Comparison of ENCODE assay signal across 31 mouse cellular contexts in the genomic region with DNA sequence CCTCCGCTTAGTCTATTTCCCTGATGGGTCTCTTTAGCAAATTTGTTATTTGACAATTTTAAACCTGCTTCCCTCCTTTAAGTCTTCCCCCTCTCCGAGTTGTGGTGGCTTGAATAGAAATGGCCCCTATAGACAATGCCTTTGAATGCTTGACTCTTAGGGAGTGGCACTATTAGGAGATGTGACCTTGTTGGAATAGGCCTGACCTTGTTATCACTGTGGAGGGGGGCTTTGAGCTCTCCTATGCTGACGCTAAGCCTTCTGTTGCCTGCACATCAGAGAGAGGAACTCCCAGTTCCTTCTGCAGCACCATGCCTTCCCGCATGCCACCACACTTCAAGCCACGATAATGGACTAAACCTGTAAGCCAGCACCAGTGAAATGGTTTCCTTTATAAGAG. TPM values are rescaled to one million over a fixed set of nuclear protein-coding genes. Genes with fewer than 3 reads are reported as not detected.
"Had no signal": no experiment of that assay in that cellular context is flagged by ENCODE, and none has a peak within 500 bp of the region (broad histone marks: within the 10 kb centered on the region; RNA-seq: fewer than 3 reads in every experiment).

No protein-coding gene starts in this region.

- H3K9me3 ChIP-seq: embryonic facial prominence, embryonic 10.5 days; embryonic facial prominence, embryonic 12.5 days; embryonic facial prominence, embryonic 13.5 days; embryonic facial prominence, embryonic 15.5 days; forebrain, embryonic 10.5 days; forebrain, embryonic 12.5 days; forebrain, embryonic 13.5 days; forebrain, embryonic 15.5 days; heart, embryonic 10.5 days had no signal

- H3K9ac ChIP-seq: embryonic facial prominence, embryonic 12.5 days; embryonic facial prominence, embryonic 13.5 days; embryonic facial prominence, embryonic 15.5 days; forebrain, embryonic 12.5 days; forebrain, embryonic 13.5 days; forebrain, embryonic 15.5 days; forebrain, postnatal 0 days had no signal

- H3K36me3 ChIP-seq: embryonic facial prominence, embryonic 10.5 days; embryonic facial prominence, embryonic 12.5 days; embryonic facial prominence, embryonic 13.5 days; embryonic facial prominence, embryonic 15.5 days; forebrain, embryonic 10.5 days; forebrain, embryonic 12.5 days; forebrain, embryonic 15.5 days; heart, embryonic 10.5 days had no signal

- H3K4me3 ChIP-seq: embryonic facial prominence, embryonic 10.5 days; embryonic facial prominence, embryonic 12.5 days; embryonic facial prominence, embryonic 13.5 days; embryonic facial prominence, embryonic 15.5 days; erythroblast, embryonic 14.5 days; forebrain, embryonic 10.5 days; forebrain, embryonic 12.5 days; forebrain, embryonic 13.5 days; forebrain, embryonic 15.5 days; gastrocnemius, adult 2 months; heart, adult 2 months; heart, embryonic 10.5 days had no signal

- H3K4me1 ChIP-seq: embryonic facial prominence, embryonic 10.5 days; embryonic facial prominence, embryonic 12.5 days; embryonic facial prominence, embryonic 13.5 days; embryonic facial prominence, embryonic 15.5 days; forebrain, embryonic 10.5 days; forebrain, embryonic 12.5 days; forebrain, embryonic 13.5 days; forebrain, embryonic 15.5 days; heart, embryonic 10.5 days had no signal

- H3K4me2 ChIP-seq: embryonic facial prominence, embryonic 12.5 days; embryonic facial prominence, embryonic 13.5 days; embryonic facial prominence, embryonic 15.5 days; forebrain, embryonic 12.5 days; forebrain, embryonic 13.5 days; forebrain, embryonic 15.5 days had no signal

- H3K27me3 ChIP-seq: embryonic facial prominence, embryonic 12.5 days; embryonic facial prominence, embryonic 13.5 days; embryonic facial prominence, embryonic 15.5 days; forebrain, embryonic 12.5 days; forebrain, embryonic 13.5 days; forebrain, embryonic 15.5 days had no signal

- DNase-seq: cerebellum, postnatal 10 days; cerebellum, postnatal 14 days; cerebellum, postnatal 25 days; cerebellum, postnatal 36 days; embryo, embryonic 11 days; forebrain, postnatal 0 days; gastrocnemius, adult 2 months; gastrocnemius, postnatal 10 days; gastrocnemius, postnatal 14 days; gastrocnemius, postnatal 25 days; gastrocnemius, postnatal 36 days; heart, adult 18-20 months; heart, adult 2 months had no signal

- H3K27ac ChIP-seq: embryonic facial prominence, embryonic 10.5 days; embryonic facial prominence, embryonic 12.5 days; embryonic facial prominence, embryonic 13.5 days; embryonic facial prominence, embryonic 15.5 days; forebrain, embryonic 10.5 days; forebrain, embryonic 12.5 days; forebrain, embryonic 13.5 days; forebrain, embryonic 15.5 days; gastrocnemius, adult 2 months; heart, adult 2 months; heart, embryonic 10.5 days had no signal

- ATAC-seq: forebrain, embryonic 13.5 days; forebrain, embryonic 14.5 days; forebrain, embryonic 15.5 days; forebrain, embryonic 16.5 days; forebrain, postnatal 0 days had no signal

RNA-seq across cellular contexts. Expression of a gene that starts 35.8 kb away (rescaled TPM):
- polyA plus RNA-seq: cortical plate, adult 2 months; embryonic facial prominence, embryonic 10.5 days; embryonic facial prominence, embryonic 11.5 days; embryonic facial prominence, embryonic 12.5 days; embryonic facial prominence, embryonic 13.5 days; embryonic facial prominence, embryonic 14.5 days; embryonic facial prominence, embryonic 15.5 days; erythroblast, embryonic 14.5 days; forebrain, embryonic 10.5 days; forebrain, embryonic 11.5 days; forebrain, embryonic 12.5 days; forebrain, embryonic 13.5 days; forebrain, embryonic 14.5 days; forebrain, embryonic 15.5 days; forebrain, embryonic 16.5 days; forebrain, postnatal 0 days; frontal cortex, adult 2 months; gonadal fat pad, adult 2 months; heart, adult 2 months; heart, embryonic 10.5 days had no signal

RNA-seq across cellular contexts. Expression of a gene that starts 50.9 kb away (rescaled TPM):
- polyA plus RNA-seq: cortical plate, adult 2 months; embryonic facial prominence, embryonic 10.5 days; embryonic facial prominence, embryonic 11.5 days; embryonic facial prominence, embryonic 12.5 days; embryonic facial prominence, embryonic 13.5 days; embryonic facial prominence, embryonic 14.5 days; erythroblast, embryonic 14.5 days; forebrain, embryonic 10.5 days; forebrain, embryonic 11.5 days; forebrain, embryonic 12.5 days; forebrain, embryonic 13.5 days; forebrain, embryonic 14.5 days; forebrain, embryonic 15.5 days; forebrain, embryonic 16.5 days; forebrain, postnatal 0 days; frontal cortex, adult 2 months; gonadal fat pad, adult 2 months; heart, adult 2 months; heart, embryonic 10.5 days had no signal
